ENCODE assay signal across 12 mouse cellular contexts in the genomic region with DNA sequence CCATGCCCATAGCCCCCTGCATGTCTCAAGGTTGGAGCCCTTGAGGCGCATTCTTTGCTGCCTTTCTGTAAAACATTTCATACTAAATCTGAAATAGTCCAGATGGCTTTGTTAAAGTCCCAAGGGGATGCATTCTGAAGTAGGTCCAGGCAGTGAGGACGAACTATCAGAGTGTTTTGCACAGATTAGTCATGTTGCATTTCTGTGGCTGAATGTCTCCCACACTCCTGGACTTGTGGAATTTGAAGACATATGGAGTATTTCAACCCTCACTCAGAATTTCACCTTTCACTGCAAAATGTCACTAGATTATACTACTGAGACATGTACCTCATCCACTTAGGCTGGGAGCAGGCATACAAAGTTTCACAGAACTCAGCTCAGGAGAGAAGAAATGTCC.
DNase-seq lines count a peak whose midpoint lies in the region; ATAC-seq lines count a peak whose summit lies in the region.
"Had no signal": no experiment of that assay in that cellular context is flagged by ENCODE, and none has a peak within 500 bp of the region (broad histone marks: within the 10 kb centered on the region; RNA-seq: fewer than 3 reads in every experiment).

No protein-coding gene starts in this region.

- ATAC-seq in kidney, embryonic 14.5 days (ENCODE audit: low FRiP score, low TSS enrichment), result peak; percentile 79
- ATAC-seq in limb, embryonic 13.5 days (ENCODE audit: low FRiP score, low read depth), result peak; percentile 89
- ATAC-seq: forebrain, postnatal 0 days; hindbrain, embryonic 16.5 days had no signal

- WGBS in kidney, embryonic 14.5 days, result 53% methylated on average over 2 of the region's 2 CpGs
- 29% methylated on average over 2 of the region's 2 CpGs for WGBS in heart, embryonic 10.5 days
- 35% methylated on average over 2 of the region's 2 CpGs for WGBS in limb, embryonic 13.5 days

- peak overlapping the region; percentile 17; the same call in 1 of the 2 replicates for H3K27ac ChIP-seq in kidney, embryonic 14.5 days (ENCODE audit: low read depth, low read length)
- 0 out of 2 replicates have a peak overlapping the region, but pooled peaks have one; percentile 36 for H3K27ac ChIP-seq in heart, embryonic 10.5 days
- peak overlapping the region; percentile 52; the same call in 1 of the 2 replicates for H3K27ac ChIP-seq in limb, embryonic 13.5 days

- no peaks in the 10 kb centered on the region for H3K27me3 ChIP-seq in kidney, embryonic 14.5 days (ENCODE audit: control insufficient read depth, insufficient read depth, low read length)
- H3K27me3 ChIP-seq in heart, embryonic 10.5 days (ENCODE audit: insufficient read depth, poor library complexity, severe bottlenecking), result no peaks in the 10 kb centered on the region
- H3K27me3 ChIP-seq in limb, embryonic 13.5 days, result no peaks in the 10 kb centered on the region

- no peaks in the 10 kb centered on the region for H3K36me3 ChIP-seq in kidney, embryonic 14.5 days (ENCODE audit: control insufficient read depth, insufficient read depth, low read length)
- no peaks in the 10 kb centered on the region for H3K36me3 ChIP-seq in heart, embryonic 10.5 days
- no peaks in the 10 kb centered on the region for H3K36me3 ChIP-seq in limb, embryonic 13.5 days

- no peak for DNase-seq in kidney, adult 11 months
- DNase-seq in embryo, embryonic 11 days, result peak; percentile 34
- no peak for DNase-seq in heart, embryonic 10.5 days (ENCODE audit: low spot score)
- DNase-seq in testis, postnatal 10 days (ENCODE audit: low spot score), result no peak
- DNase-seq in right cerebral cortex, postnatal 4 days, result no peak
- DNase-seq in urinary bladder, adult 18-20 months (ENCODE audit: low spot score in 2 of 2), result no peak
- DNase-seq: forebrain, postnatal 0 days; right cerebral cortex, postnatal 25 days; thymus, postnatal 36 days had no signal

- H3K9ac ChIP-seq in kidney, embryonic 14.5 days (ENCODE audit: low read depth, low read length), result no peak overlapping the region
- H3K9ac ChIP-seq in limb, embryonic 13.5 days, result no peak overlapping the region
- H3K9ac ChIP-seq: forebrain, postnatal 0 days had no signal

- H3K4me1 ChIP-seq in kidney, embryonic 14.5 days (ENCODE audit: control insufficient read depth, insufficient read depth, low read length), result no peaks in the 10 kb centered on the region
- H3K4me1 ChIP-seq in heart, embryonic 10.5 days, result peaks cover 8% of the 10 kb centered on the region
- H3K4me1 ChIP-seq in limb, embryonic 13.5 days, result peaks cover 28% of the 10 kb centered on the region

- H3K4me3 ChIP-seq in kidney, embryonic 14.5 days (ENCODE audit: low read length), result no peak overlapping the region
- H3K4me3 ChIP-seq in heart, embryonic 10.5 days, result no peak overlapping the region
- H3K4me3 ChIP-seq in limb, embryonic 13.5 days, result no peak overlapping the region

- no peak overlapping the region for H3K4me2 ChIP-seq in kidney, embryonic 14.5 days (replicated peaks; ENCODE audit: low read depth, low read length)
- no peak overlapping the region for H3K4me2 ChIP-seq in limb, embryonic 13.5 days (replicated peaks)

- no peaks in the 10 kb centered on the region for H3K9me3 ChIP-seq in kidney, embryonic 14.5 days (ENCODE audit: control insufficient read depth, low read length)
- no peaks in the 10 kb centered on the region for H3K9me3 ChIP-seq in heart, embryonic 10.5 days
- no peaks in the 10 kb centered on the region for H3K9me3 ChIP-seq in limb, embryonic 13.5 days
